ENCODE assay signal across 11 mouse cellular contexts in the genomic region with DNA sequence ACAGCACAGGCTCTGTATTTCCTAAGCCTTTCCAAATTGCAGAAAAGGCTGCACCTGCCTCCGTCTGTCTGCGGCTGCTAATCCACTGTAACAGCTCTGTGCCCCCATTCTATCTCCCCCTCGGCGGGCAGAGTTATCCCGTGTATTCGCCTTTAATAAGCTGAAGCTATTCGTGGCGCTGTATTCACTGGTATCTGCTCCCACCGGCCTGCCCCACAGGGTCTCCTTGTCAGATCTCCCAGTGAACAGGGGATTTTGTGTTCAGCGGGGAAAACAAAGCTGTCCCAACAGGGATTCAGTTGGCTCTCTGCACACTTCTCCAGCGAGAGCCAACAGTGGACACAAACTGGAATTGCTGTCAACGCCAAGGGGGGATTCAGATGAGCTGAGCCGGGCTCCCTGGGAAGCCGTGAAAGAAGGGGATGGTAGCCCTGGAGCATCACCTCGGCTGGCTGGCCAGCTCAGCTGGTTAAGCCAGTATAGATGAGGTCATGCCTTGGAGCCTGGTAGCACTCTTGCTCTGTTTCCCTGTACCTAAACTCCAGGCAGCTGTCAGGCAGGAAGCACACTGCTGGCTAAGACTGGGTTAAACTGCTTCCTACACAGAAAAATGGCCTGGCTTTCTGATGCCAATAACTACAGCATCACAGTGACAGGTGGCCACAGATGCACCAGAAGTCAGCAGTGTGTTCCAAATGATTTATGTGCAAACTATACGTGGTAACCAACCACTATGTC.
DNase-seq lines count a peak whose midpoint lies in the region; ATAC-seq and TF ChIP-seq lines count a peak whose summit lies in the region.
"Had no signal": no experiment of that assay in that cellular context is flagged by ENCODE, and none has a peak within 500 bp of the region (broad histone marks: within the 10 kb centered on the region; RNA-seq: fewer than 3 reads in every experiment).

No protein-coding gene starts in this region.

- intact Hi-C loops in left cerebral cortex, adult 2 months (cut with DNase I): no loop called here
- intact Hi-C loops in left cerebral cortex, postnatal 14 days (cut with DNase I): no loop called here

- peaks cover 90% of the 10 kb centered on the region for H3K27me3 ChIP-seq in hindbrain, embryonic 10.5 days (ENCODE audit: insufficient read depth, poor library complexity, severe bottlenecking)
- H3K27me3 ChIP-seq in hindbrain, embryonic 11.5 days (ENCODE audit: control insufficient read depth, insufficient read depth, low read length): peaks cover 36% of the 10 kb centered on the region
- no peaks in the 10 kb centered on the region for H3K27me3 ChIP-seq in embryonic facial prominence, embryonic 12.5 days
- peaks cover 43% of the 10 kb centered on the region for H3K27me3 ChIP-seq in hindbrain, embryonic 12.5 days
- no peaks in the 10 kb centered on the region; the same call in none of the 2 replicates for H3K27me3 ChIP-seq in midbrain, embryonic 14.5 days (ENCODE audit: control insufficient read depth, insufficient read depth, low read length)
- H3K27me3 ChIP-seq: liver, embryonic 13.5 days had no signal

- TF ChIP-seq CTCF in left cerebral cortex, adult 2 months (IDR thresholded peaks at IDR 0.05): no peak

- H3K9ac ChIP-seq in hindbrain, embryonic 11.5 days (ENCODE audit: low read depth, low read length): no peak overlapping the region
- H3K9ac ChIP-seq in embryonic facial prominence, embryonic 12.5 days: no peak overlapping the region
- H3K9ac ChIP-seq in hindbrain, embryonic 12.5 days: no peak overlapping the region
- H3K9ac ChIP-seq in midbrain, embryonic 14.5 days (replicated peaks; ENCODE audit: low read length): 0 out of 2 replicates have a peak overlapping the region, but pooled peaks have one; percentile 20
- H3K9ac ChIP-seq: liver, embryonic 13.5 days had no signal

- no peak overlapping the region for H3K4me3 ChIP-seq in hindbrain, embryonic 10.5 days
- no peak overlapping the region for H3K4me3 ChIP-seq in hindbrain, embryonic 11.5 days (ENCODE audit: low read depth, low read length)
- no peak overlapping the region for H3K4me3 ChIP-seq in embryonic facial prominence, embryonic 12.5 days
- H3K4me3 ChIP-seq in hindbrain, embryonic 12.5 days: no peak overlapping the region
- H3K4me3 ChIP-seq in midbrain, embryonic 14.5 days (replicated peaks; ENCODE audit: low read depth, low read length): 0 out of 2 replicates have a peak overlapping the region, but pooled peaks have one; percentile 7
- H3K4me3 ChIP-seq in left cerebral cortex, adult 2 months: no peak overlapping the region
- H3K4me3 ChIP-seq: liver, embryonic 13.5 days had no signal

- peaks cover 50% of the 10 kb centered on the region for H3K4me1 ChIP-seq in hindbrain, embryonic 10.5 days (replicated peaks)
- 0 out of 2 replicates have a peak, but pooled peaks cover 4% of the 10 kb centered on the region for H3K4me1 ChIP-seq in hindbrain, embryonic 11.5 days (replicated peaks; ENCODE audit: control insufficient read depth, insufficient read depth, low read length)
- H3K4me1 ChIP-seq in embryonic facial prominence, embryonic 12.5 days: 0 out of 2 replicates have a peak, but pooled peaks cover 4% of the 10 kb centered on the region
- peaks cover 34% of the 10 kb centered on the region for H3K4me1 ChIP-seq in hindbrain, embryonic 12.5 days
- peaks cover 14% of the 10 kb centered on the region; the same call in 1 of the 2 replicates for H3K4me1 ChIP-seq in midbrain, embryonic 14.5 days (ENCODE audit: control insufficient read depth, insufficient read depth, low read length)
- H3K4me1 ChIP-seq: liver, embryonic 13.5 days had no signal

- ATAC-seq in hindbrain, embryonic 11.5 days (ENCODE audit: low FRiP score): no peak
- no peak for ATAC-seq in embryonic facial prominence, embryonic 12.5 days (ENCODE audit: insufficient number of reproducible peaks, insufficient read depth, low FRiP score, low TSS enrichment)
- peak; percentile 38; the same call in 1 of the 2 replicates for ATAC-seq in hindbrain, embryonic 12.5 days (ENCODE audit: low FRiP score)
- peak; percentile 57; the same call in 1 of the 2 replicates for ATAC-seq in midbrain, embryonic 14.5 days (ENCODE audit: low FRiP score, low TSS enrichment)

- no peak for DNase-seq in hindbrain, embryonic 10.5 days (ENCODE audit: low spot score)
- DNase-seq in hindbrain, embryonic 11.5 days (ENCODE audit: low spot score): no peak
- DNase-seq in midbrain, embryonic 14.5 days: peak; percentile 75
- no peak for DNase-seq in thymus, postnatal 36 days
- DNase-seq in left cerebral cortex, adult 2 months (ENCODE audit: extremely low spot score in 1 of 2, low spot score in 2 of 2): no peak
- no peak for DNase-seq in left cerebral cortex, postnatal 14 days (ENCODE audit: low spot score in 2 of 2)
- DNase-seq: liver, embryonic 13.5 days; lung, postnatal 4 days; right cerebral cortex, postnatal 4 days had no signal

- H3K27ac ChIP-seq in hindbrain, embryonic 10.5 days: peak overlapping the region; percentile 57
- H3K27ac ChIP-seq in hindbrain, embryonic 11.5 days (ENCODE audit: low read depth, low read length): no peak overlapping the region
- 0 out of 2 replicates have a peak overlapping the region, but pooled peaks have one; percentile 36 for H3K27ac ChIP-seq in embryonic facial prominence, embryonic 12.5 days
- H3K27ac ChIP-seq in hindbrain, embryonic 12.5 days: peak overlapping the region; percentile 23; the same call in 1 of the 2 replicates
- H3K27ac ChIP-seq in midbrain, embryonic 14.5 days (replicated peaks; ENCODE audit: low read depth, low read length): peak overlapping the region; percentile 72
- H3K27ac ChIP-seq in left cerebral cortex, adult 2 months: no peak overlapping the region
- H3K27ac ChIP-seq: liver, embryonic 13.5 days had no signal

- peaks cover 51% of the 10 kb centered on the region for H3K36me3 ChIP-seq in hindbrain, embryonic 10.5 days
- H3K36me3 ChIP-seq in hindbrain, embryonic 11.5 days (ENCODE audit: control insufficient read depth, insufficient read depth, low read length): no peaks in the 10 kb centered on the region
- no peaks in the 10 kb centered on the region for H3K36me3 ChIP-seq in embryonic facial prominence, embryonic 12.5 days
- peaks cover 20% of the 10 kb centered on the region for H3K36me3 ChIP-seq in hindbrain, embryonic 12.5 days
- H3K36me3 ChIP-seq in midbrain, embryonic 14.5 days (ENCODE audit: control insufficient read depth, insufficient read depth, low read length): no peaks in the 10 kb centered on the region
- H3K36me3 ChIP-seq: liver, embryonic 13.5 days had no signal

- H3K4me2 ChIP-seq in hindbrain, embryonic 11.5 days (replicated peaks; ENCODE audit: low read depth, low read length): no peak overlapping the region
- H3K4me2 ChIP-seq in embryonic facial prominence, embryonic 12.5 days (replicated peaks): no peak overlapping the region
- 0 out of 2 replicates have a peak overlapping the region, but pooled peaks have one; percentile 13 for H3K4me2 ChIP-seq in hindbrain, embryonic 12.5 days (replicated peaks)
- peak overlapping the region; percentile 37 for H3K4me2 ChIP-seq in midbrain, embryonic 14.5 days (ENCODE audit: low read length)
- H3K4me2 ChIP-seq: liver, embryonic 13.5 days had no signal

- WGBS in hindbrain, embryonic 10.5 days: 77% methylated on average over 16 of the region's 16 CpGs
- 76% methylated on average over 16 of the region's 16 CpGs for WGBS in hindbrain, embryonic 11.5 days
- 67% methylated on average over 16 of the region's 16 CpGs for WGBS in embryonic facial prominence, embryonic 12.5 days
- WGBS in hindbrain, embryonic 12.5 days: 66% methylated on average over 16 of the region's 16 CpGs
- 13% methylated on average over 16 of the region's 16 CpGs for WGBS in midbrain, embryonic 14.5 days

- peaks cover 8% of the 10 kb centered on the region; the same call in 1 of the 2 replicates for H3K9me3 ChIP-seq in hindbrain, embryonic 10.5 days
- no peaks in the 10 kb centered on the region for H3K9me3 ChIP-seq in hindbrain, embryonic 11.5 days (ENCODE audit: control insufficient read depth, low read length)
- no peaks in the 10 kb centered on the region for H3K9me3 ChIP-seq in embryonic facial prominence, embryonic 12.5 days
- no peaks in the 10 kb centered on the region for H3K9me3 ChIP-seq in hindbrain, embryonic 12.5 days (replicated peaks)
- H3K9me3 ChIP-seq in midbrain, embryonic 14.5 days (ENCODE audit: control insufficient read depth, low read length): no peaks in the 10 kb centered on the region

Comparison
In these comparisons a context has a peak if more than half of its experiments do, and no peak if none do; other contexts are left out.
1. H3K27ac ChIP-seq: peak in hindbrain, embryonic 10.5 days (single experiment), embryonic facial prominence, embryonic 12.5 days (single experiment), hindbrain, embryonic 12.5 days (single experiment) and midbrain, embryonic 14.5 days (single experiment); none in hindbrain, embryonic 11.5 days (single experiment) and left cerebral cortex, adult 2 months (single experiment).
2. ATAC-seq: peak in hindbrain, embryonic 12.5 days (single experiment) and midbrain, embryonic 14.5 days (single experiment); none in hindbrain, embryonic 11.5 days (single experiment) and embryonic facial prominence, embryonic 12.5 days (single experiment).
3. H3K4me2 ChIP-seq: peak in hindbrain, embryonic 12.5 days (single experiment) and midbrain, embryonic 14.5 days (single experiment); none in hindbrain, embryonic 11.5 days (single experiment) and embryonic facial prominence, embryonic 12.5 days (single experiment).